Mouse (Mus musculus): Measurements from ENCODE around the gene Dnajb2. TPM values are rescaled to one million over a fixed set of nuclear protein-coding genes. Genes with fewer than 3 reads are reported as not detected.

Dnajb2 gene
- polyA plus RNA-seq, 1 experiment: 27.6 TPM

- H3K4me1 ChIP-seq (ENCODE audit: control insufficient read depth): no peaks in the 10 kb centered on the region
- H3K36me3 ChIP-seq (ENCODE audit: control insufficient read depth): no peaks in the 10 kb centered on the region
- H3K4me3 ChIP-seq (replicated peaks): no peak overlapping the region
- TF ChIP-seq GATA1 (IDR thresholded peaks at IDR 0.05; ENCODE audit: low read length) (no peak), TAL1 (IDR thresholded peaks at IDR 0.05; ENCODE audit: low read length) (no peak)
- H3K9me3 ChIP-seq (ENCODE audit: control insufficient read depth, low read length): no peaks in the 10 kb centered on the region
- H3K27me3 ChIP-seq (ENCODE audit: control insufficient read depth): no peaks in the 10 kb centered on the region
These were observed 56.5 kb downstream of the Dnajb2 start for GRCm38 (mm10) chr1:75292476-75293330.

- no peaks in the 10 kb centered on the region for H3K9me3 ChIP-seq (ENCODE audit: control insufficient read depth, low read length)
- no peaks in the 10 kb centered on the region for H3K4me1 ChIP-seq (ENCODE audit: control insufficient read depth)
- H3K36me3 ChIP-seq (ENCODE audit: control insufficient read depth): no peaks in the 10 kb centered on the region
- H3K4me3 ChIP-seq (replicated peaks): no peak overlapping the region
- H3K27me3 ChIP-seq (ENCODE audit: control insufficient read depth): no peaks in the 10 kb centered on the region
- TF ChIP-seq TAL1 (IDR thresholded peaks at IDR 0.05; ENCODE audit: low read length) (no peak), GATA1 (IDR thresholded peaks at IDR 0.05; ENCODE audit: low read length) (no peak)
These were observed 57.1 kb downstream of the Dnajb2 start for GRCm38 (mm10) chr1:75293331-75293701.

- no peak for TF ChIP-seq TAL1 (IDR thresholded peaks at IDR 0.05; ENCODE audit: low read length)
- no peak for TF ChIP-seq GATA1 (IDR thresholded peaks at IDR 0.05; ENCODE audit: low read length)
- Histone ChIP-seq H3K36me3 (ENCODE audit: control insufficient read depth) (no peaks in the 10 kb centered on the region), H3K27me3 (ENCODE audit: control insufficient read depth) (no peaks in the 10 kb centered on the region), H3K4me3 (replicated peaks) (no peak overlapping the region), H3K9me3 (ENCODE audit: control insufficient read depth, low read length) (no peaks in the 10 kb centered on the region), H3K4me1 (ENCODE audit: control insufficient read depth) (no peaks in the 10 kb centered on the region)
These were observed 58.1 kb downstream of the Dnajb2 start for GRCm38 (mm10) chr1:75294294-75294693.

Other genes starting within 250 kb of the Dnajb2 start
- gene Nhej1, start 111.2 kb upstream of the Dnajb2 start, polyA plus RNA-seq (2012): 0.05 and 0.08 TPM in 2 replicates
- 0.05 TPM in 1 of 2 replicates, not detected in the other for gene Slc23a3, start 102.5 kb upstream of the Dnajb2 start, polyA plus RNA-seq (2012)
- gene Cnppd1, start 93.7 kb upstream of the Dnajb2 start, polyA plus RNA-seq (2012): 8.4 and 9.6 TPM in 2 replicates
- 10.9 and 14.3 TPM in 2 replicates for gene Retreg2, start 93.6 kb upstream of the Dnajb2 start, polyA plus RNA-seq (2012)
- 6.7 and 7.3 TPM in 2 replicates for gene Zfand2b, start 67.8 kb upstream of the Dnajb2 start, polyA plus RNA-seq (2012)
- 10.0 and 12.6 TPM in 2 replicates for gene Abcb6, start 56.0 kb upstream of the Dnajb2 start, polyA plus RNA-seq (2012)
- 0.98 and 1.2 TPM in 2 replicates for gene Ankzf1, start 44.3 kb upstream of the Dnajb2 start, polyA plus RNA-seq (2012)
- 25.7 and 26.4 TPM in 2 replicates for gene Atg9a, start 44.2 kb upstream of the Dnajb2 start, polyA plus RNA-seq (2012)
- 0.02 and 0.62 TPM in 2 replicates for gene Glb1l, start 25.6 kb upstream of the Dnajb2 start, polyA plus RNA-seq (2012)
- 13.2 and 18.8 TPM in 2 replicates for gene Stk16, start 25.6 kb upstream of the Dnajb2 start, polyA plus RNA-seq (2012)
- 5.9 and 9.5 TPM in 2 replicates for gene Tuba4a, start 16.5 kb upstream of the Dnajb2 start, polyA plus RNA-seq (2012)
- gene A630095N17Rik, start 4.3 kb upstream of the Dnajb2 start, polyA plus RNA-seq (2012): not detected in 2 replicates
- not detected in 2 replicates for gene Ptprn, start 28.1 kb downstream of the Dnajb2 start, polyA plus RNA-seq (2012)
- not detected in 2 replicates for gene Resp18, start 42.0 kb downstream of the Dnajb2 start, polyA plus RNA-seq (2012)
- 3.7 and 4.8 TPM in 2 replicates for gene Dnpep, start 81.6 kb downstream of the Dnajb2 start, polyA plus RNA-seq (2012)
- gene Des, start 123.9 kb downstream of the Dnajb2 start, polyA plus RNA-seq (2012): 0.03 and 0.12 TPM in 2 replicates
- 0.10 and 0.18 TPM in 2 replicates for gene Speg, start 138.9 kb downstream of the Dnajb2 start, polyA plus RNA-seq (2012)
- gene Gmppa, start 199.5 kb downstream of the Dnajb2 start, polyA plus RNA-seq (2012): 11.6 and 12.7 TPM in 2 replicates
- 0.02 TPM in 1 of 2 replicates, not detected in the other for gene Asic4, start 214.0 kb downstream of the Dnajb2 start, polyA plus RNA-seq (2012)
- gene Chpf, start 242.9 kb downstream of the Dnajb2 start, polyA plus RNA-seq (2012): 0.26 and 0.30 TPM in 2 replicates
- 0.04 and 0.13 TPM in 2 replicates for gene Tmem198, start 243.1 kb downstream of the Dnajb2 start, polyA plus RNA-seq (2012)

Measured in erythroblast, embryonic 14.5 days (primary cell).